Mouse (Mus musculus): ENCODE measurements around the gene H2-DMb2. TPM values are rescaled to one million over a fixed set of nuclear protein-coding genes. Genes with fewer than 3 reads are reported as not detected.

The H2-DMb2 gene
- polyA plus RNA-seq, 1 experiment from 2014 or later = 0.98 TPM

- Histone ChIP-seq H3K4me3 (ENCODE audit: low read depth, low read length) (no peak overlapping the region), H3K36me3 (ENCODE audit: control insufficient read depth, insufficient read depth) (no peaks in the 10 kb centered on the region), H3K4me1 (replicated peaks; ENCODE audit: control insufficient read depth, insufficient read depth, low read length) (0 out of 2 replicates have a peak, but pooled peaks cover 7% of the 10 kb centered on the region), H3K4me2 (replicated peaks; ENCODE audit: low read depth) (no peak overlapping the region), H3K9me3 (ENCODE audit: control insufficient read depth) (no peaks in the 10 kb centered on the region), H3K27ac (ENCODE audit: low read depth, low read length) (no peak overlapping the region), H3K9ac (ENCODE audit: low read depth, low read length) (no peak overlapping the region), H3K27me3 (replicated peaks; ENCODE audit: control insufficient read depth, insufficient read depth, low read length) (no peaks in the 10 kb centered on the region)
- 30% methylated on average over 5 of the region's 5 CpGs for WGBS
- TF ChIP-seq CTCF (IDR thresholded peaks at IDR 0.05; ENCODE audit: low read depth) = no peak
- no peak for ATAC-seq
These were observed 41.9 kb upstream of the H2-DMb2 start for GRCm38 (mm10) chr17:34101185-34101584.

- Histone ChIP-seq H3K9me3 (ENCODE audit: control insufficient read depth) (no peaks in the 10 kb centered on the region), H3K27ac (ENCODE audit: low read depth, low read length) (no peak overlapping the region), H3K27me3 (replicated peaks; ENCODE audit: control insufficient read depth, insufficient read depth, low read length) (no peaks in the 10 kb centered on the region), H3K4me1 (replicated peaks; ENCODE audit: control insufficient read depth, insufficient read depth, low read length) (0 out of 2 replicates have a peak, but pooled peaks cover 7% of the 10 kb centered on the region), H3K4me2 (replicated peaks; ENCODE audit: low read depth) (peak overlapping the region; percentile 54), H3K9ac (ENCODE audit: low read depth, low read length) (no peak overlapping the region), H3K36me3 (ENCODE audit: control insufficient read depth, insufficient read depth) (no peaks in the 10 kb centered on the region), H3K4me3 (ENCODE audit: low read depth, low read length) (0 out of 2 replicates have a peak overlapping the region, but pooled peaks have one; percentile 11)
- 9% methylated on average over 12 of the region's 12 CpGs for WGBS
- peak; percentile 92 for TF ChIP-seq CTCF (IDR thresholded peaks at IDR 0.05; ENCODE audit: low read depth)
- ATAC-seq = peak; percentile 68
These were observed 41.5 kb upstream of the H2-DMb2 start for GRCm38 (mm10) chr17:34101604-34102032.

GRCm38 (mm10) chr17:34102831-34103230 lies 40.3 kb upstream of the H2-DMb2 start:
- TF ChIP-seq CTCF (IDR thresholded peaks at IDR 0.05; ENCODE audit: low read depth) = no peak
- H3K27ac ChIP-seq (ENCODE audit: low read depth, low read length) = no peak overlapping the region
- no peaks in the 10 kb centered on the region for H3K27me3 ChIP-seq (replicated peaks; ENCODE audit: control insufficient read depth, insufficient read depth, low read length)
- no peak for ATAC-seq
- H3K4me2 ChIP-seq (replicated peaks; ENCODE audit: low read depth) = no peak overlapping the region
- no peak overlapping the region for H3K4me3 ChIP-seq (ENCODE audit: low read depth, low read length)
- H3K9ac ChIP-seq (ENCODE audit: low read depth, low read length) = no peak overlapping the region
- H3K4me1 ChIP-seq (replicated peaks; ENCODE audit: control insufficient read depth, insufficient read depth, low read length) = 0 out of 2 replicates have a peak, but pooled peaks cover 7% of the 10 kb centered on the region
- WGBS = 53% methylated on average over 6 of the region's 6 CpGs
- no peaks in the 10 kb centered on the region for H3K36me3 ChIP-seq (ENCODE audit: control insufficient read depth, insufficient read depth)
- no peaks in the 10 kb centered on the region for H3K9me3 ChIP-seq (ENCODE audit: control insufficient read depth)

- Histone ChIP-seq H3K4me2 (replicated peaks; ENCODE audit: low read depth) (no peak overlapping the region), H3K27ac (ENCODE audit: low read depth, low read length) (no peak overlapping the region), H3K27me3 (replicated peaks; ENCODE audit: control insufficient read depth, insufficient read depth, low read length) (no peaks in the 10 kb centered on the region), H3K9ac (ENCODE audit: low read depth, low read length) (no peak overlapping the region), H3K4me1 (replicated peaks; ENCODE audit: control insufficient read depth, insufficient read depth, low read length) (0 out of 2 replicates have a peak, but pooled peaks cover 3% of the 10 kb centered on the region), H3K4me3 (ENCODE audit: low read depth, low read length) (no peak overlapping the region), H3K9me3 (ENCODE audit: control insufficient read depth) (no peaks in the 10 kb centered on the region), H3K36me3 (ENCODE audit: control insufficient read depth, insufficient read depth) (peaks cover 6% of the 10 kb centered on the region; the same call in 1 of the 2 replicates)
- WGBS = 75% methylated on average over 9 of the region's 9 CpGs
- TF ChIP-seq CTCF (IDR thresholded peaks at IDR 0.05; ENCODE audit: low read depth) = no peak
- no peak for ATAC-seq
These were observed 38.3 kb upstream of the H2-DMb2 start for GRCm38 (mm10) chr17:34104804-34105203.

- H3K9ac ChIP-seq (ENCODE audit: low read depth, low read length) = no peak overlapping the region
- H3K27me3 ChIP-seq (replicated peaks; ENCODE audit: control insufficient read depth, insufficient read depth, low read length) = no peaks in the 10 kb centered on the region
- peaks cover 20% of the 10 kb centered on the region for H3K36me3 ChIP-seq (ENCODE audit: control insufficient read depth, insufficient read depth)
- no peak for ATAC-seq
- 0 out of 2 replicates have a peak, but pooled peaks cover 2% of the 10 kb centered on the region for H3K4me1 ChIP-seq (replicated peaks; ENCODE audit: control insufficient read depth, insufficient read depth, low read length)
- no peak overlapping the region for H3K27ac ChIP-seq (ENCODE audit: low read depth, low read length)
- TF ChIP-seq CTCF (IDR thresholded peaks at IDR 0.05; ENCODE audit: low read depth) = no peak
- H3K4me3 ChIP-seq (ENCODE audit: low read depth, low read length) = no peak overlapping the region
- H3K9me3 ChIP-seq (ENCODE audit: control insufficient read depth) = no peaks in the 10 kb centered on the region
- 85% methylated on average over 7 of the region's 7 CpGs for WGBS
- no peak overlapping the region for H3K4me2 ChIP-seq (replicated peaks; ENCODE audit: low read depth)
These were observed 36.6 kb upstream of the H2-DMb2 start for GRCm38 (mm10) chr17:34106555-34106954.

GRCm38 (mm10) chr17:34107109-34107867 lies 35.8 kb upstream of the H2-DMb2 start:
- Histone ChIP-seq H3K27ac (ENCODE audit: low read depth, low read length) (no peak overlapping the region), H3K27me3 (replicated peaks; ENCODE audit: control insufficient read depth, insufficient read depth, low read length) (no peaks in the 10 kb centered on the region), H3K4me2 (replicated peaks; ENCODE audit: low read depth) (no peak overlapping the region), H3K9ac (ENCODE audit: low read depth, low read length) (no peak overlapping the region), H3K4me3 (ENCODE audit: low read depth, low read length) (no peak overlapping the region), H3K36me3 (ENCODE audit: control insufficient read depth, insufficient read depth) (peaks cover 27% of the 10 kb centered on the region), H3K4me1 (replicated peaks; ENCODE audit: control insufficient read depth, insufficient read depth, low read length) (no peaks in the 10 kb centered on the region), H3K9me3 (ENCODE audit: control insufficient read depth) (no peaks in the 10 kb centered on the region)
- TF ChIP-seq CTCF (IDR thresholded peaks at IDR 0.05; ENCODE audit: low read depth) = no peak
- 77% methylated on average over 7 of the region's 7 CpGs for WGBS
- no peak for ATAC-seq

Data from intestine, postnatal 0 days (tissue).